Mouse (Mus musculus) myocyte (in vitro differentiated cells): Measurements from ENCODE around the gene Fhit.

Experiments
- CEBPB ChIP-seq: IDR thresholded peaks from 2 replicates; pipeline ENCODE4 v1.6.1; 2011; ENCODE audit warnings: mild to moderate bottlenecking, moderate library complexity; ENCODE audit not compliant: poor library complexity, insufficient read depth, severe bottlenecking
- E2F4 ChIP-seq: IDR thresholded peaks from one replicate; pipeline ENCODE4 v1.6.1; 2011; ENCODE audit warnings: mild to moderate bottlenecking, control low read depth, moderate library complexity; ENCODE audit not compliant: insufficient read depth
- MAX ChIP-seq: IDR thresholded peaks from one replicate; pipeline ENCODE4 v1.6.1; 2011; ENCODE audit warnings: low read depth, mild to moderate bottlenecking, control low read depth
- MYOD1 ChIP-seq, 3 experiments: IDR thresholded peaks; one replicate each; pipeline ENCODE4 v1.6.1; 2011; ENCODE audit warnings: control low read depth in 2 of 3, low read depth in 2 of 3, mild to moderate bottlenecking in 2 of 3, moderate library complexity in 1 of 3; ENCODE audit not compliant: insufficient read length in 2 of 3, control insufficient read depth in 1 of 3
- MYOG ChIP-seq, 3 experiments: IDR thresholded peaks; one replicate each; pipeline ENCODE4 v1.6.1; 2011; ENCODE audit warnings: control low read depth in 2 of 3, low read depth in 2 of 3, mild to moderate bottlenecking in 2 of 3; ENCODE audit not compliant: insufficient read length in 2 of 3, control insufficient read depth in 1 of 3, insufficient read depth in 1 of 3
- POLR2A ChIP-seq: IDR thresholded peaks from one replicate; pipeline ENCODE4 v1.6.1; 2011; ENCODE audit warnings: low read depth, mild to moderate bottlenecking, control low read depth, moderate library complexity; ENCODE audit not compliant: insufficient read length
- SRF ChIP-seq: IDR thresholded peaks from one replicate; pipeline ENCODE4 v1.6.1; 2011; ENCODE audit warnings: low read depth; ENCODE audit not compliant: control insufficient read depth, insufficient read length
- TCF12 ChIP-seq: IDR thresholded peaks from one replicate; pipeline ENCODE4 v1.6.1; 2011; ENCODE audit warnings: mild to moderate bottlenecking, control low read depth; ENCODE audit not compliant: poor library complexity, insufficient read depth, severe bottlenecking
- TCF3 ChIP-seq: IDR thresholded peaks from one replicate; pipeline ENCODE4 v1.6.1; 2011; ENCODE audit warnings: low read depth, control low read depth; ENCODE audit not compliant: insufficient read length
- USF1 ChIP-seq: IDR thresholded peaks from one replicate; pipeline ENCODE4 v1.6.1; 2011; ENCODE audit warnings: low read depth, mild to moderate bottlenecking, control low read depth, moderate library complexity

DNA sequence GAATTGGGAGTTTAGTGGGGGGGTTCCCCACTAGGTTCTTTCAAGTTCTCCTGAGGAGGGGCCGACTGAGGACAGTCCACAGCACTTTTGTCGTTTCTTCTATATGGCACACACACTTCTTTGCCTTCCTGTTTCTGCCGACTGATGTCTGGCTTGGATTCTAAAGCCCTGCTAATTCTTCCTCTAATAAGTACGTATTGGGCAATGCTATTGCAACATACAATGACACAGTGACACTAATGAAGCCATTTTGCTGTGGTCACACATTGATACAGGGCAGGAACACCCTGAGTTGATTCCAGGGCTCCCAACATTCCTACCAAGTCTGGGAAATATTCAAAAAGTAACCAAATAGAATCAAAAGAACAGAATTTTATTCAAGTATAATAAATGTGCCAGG is 1032.2 kb downstream of the Fhit start:
- TF ChIP-seq POLR2A (no peak), TCF3 (no peak), CEBPB (no peak), USF1 (no peak), MAX (no peak), MYOG (IDR thresholded peaks at IDR 0.05; ENCODE audit: control insufficient read depth in 1 of 3, insufficient read depth in 1 of 3, insufficient read length in 2 of 3, low read depth in 2 of 3) (no peak), TCF12 (no peak), E2F4 (no peak), MYOD1 (IDR thresholded peaks at IDR 0.05; ENCODE audit: control insufficient read depth in 1 of 3, insufficient read length in 2 of 3, low read depth in 2 of 3) (no peak), SRF (no peak)
